Mouse (Mus musculus) layer of hippocampus, adult 9-10 months (tissue): ENCODE results near the gene Col18a1.

ENCODE experiments used
- DNase-seq: peaks from one replicate; pipeline ENCODE4 v3.0.0; 2022; ENCODE audit warnings: low spot score

Gene Col18a1

DNA sequence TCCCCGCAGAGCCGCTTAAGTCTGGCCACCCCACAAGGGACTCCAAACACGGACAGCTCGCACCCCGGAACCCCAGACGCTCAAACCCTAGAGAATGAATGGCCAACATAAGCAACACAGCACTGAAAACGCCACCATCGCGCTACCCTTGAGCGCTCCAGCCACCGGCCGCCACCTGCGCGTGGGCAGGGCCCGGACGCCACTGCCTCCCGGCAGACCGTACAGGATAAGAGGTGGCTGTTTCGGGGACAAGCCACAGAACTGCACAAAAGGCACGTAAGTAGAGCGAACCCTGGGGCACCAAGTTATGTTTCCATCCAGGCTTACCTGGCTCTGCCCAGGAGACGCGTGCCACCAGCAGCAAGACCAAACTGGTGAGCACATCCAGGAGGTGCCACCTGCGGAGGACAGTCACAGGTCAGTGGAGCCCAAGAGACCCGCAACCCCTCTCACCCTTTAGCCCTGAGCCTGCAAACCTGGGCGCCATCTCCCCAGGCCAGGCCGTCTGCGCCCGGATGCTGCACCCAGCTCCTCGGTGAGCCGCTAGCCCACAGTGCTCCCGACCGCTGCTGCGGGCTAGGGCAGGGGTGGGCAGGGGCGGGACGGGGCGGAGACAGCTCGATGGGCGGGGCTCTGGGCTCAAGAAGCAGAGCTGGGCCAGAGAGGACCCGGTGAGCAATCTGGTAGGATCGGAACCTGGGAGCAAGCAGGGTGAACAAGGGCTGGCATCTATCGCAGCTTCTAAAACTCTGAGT is at the start of gene Col18a1:
Gene Col18a1 (minus strand): TSS at position 586 of the 755 bp plus-strand sequence.
- no peak for DNase-seq

DNA sequence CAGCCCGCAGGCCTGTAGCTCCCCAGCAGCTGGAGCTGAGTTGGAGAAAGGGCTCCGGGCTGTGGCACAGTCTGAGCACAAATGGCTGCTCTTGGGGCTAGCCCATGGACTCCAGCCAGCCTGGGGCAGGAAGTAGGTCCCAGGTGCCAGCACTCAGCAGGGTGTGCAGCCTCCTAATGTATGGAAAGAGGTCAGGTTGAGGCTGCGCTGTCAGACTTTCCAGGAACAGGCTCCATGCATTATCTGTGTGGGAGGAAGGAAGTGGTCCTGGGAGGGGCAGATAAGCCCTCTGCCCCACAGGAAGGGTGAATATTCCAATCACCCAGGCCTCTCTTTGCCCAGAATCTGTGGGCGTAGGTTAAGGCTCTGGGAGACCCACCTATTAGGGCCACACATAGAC is 49.3 kb upstream of the Col18a1 start:
- no peak for DNase-seq

DNA sequence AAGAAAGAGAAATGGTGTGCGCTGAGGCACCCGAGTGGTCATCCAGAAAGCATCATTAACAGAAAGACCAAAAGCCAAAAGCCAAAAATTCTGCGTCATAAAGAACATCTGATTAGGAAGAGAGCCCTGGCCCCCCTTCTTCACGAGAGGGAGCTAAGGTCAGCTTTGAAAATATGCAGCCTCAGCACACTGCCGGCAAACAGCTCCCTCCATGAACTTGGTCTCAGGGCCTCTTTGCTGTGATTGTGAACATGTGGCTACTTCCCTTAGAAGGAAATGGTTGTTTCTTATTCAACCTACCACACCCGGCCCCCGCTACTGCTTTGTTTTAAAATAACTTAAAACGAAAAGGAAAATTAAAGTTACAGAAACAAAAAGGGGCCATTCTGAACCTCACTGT is 48.2 kb upstream of the Col18a1 start:
- DNase-seq, result no peak

GRCm38 (mm10) chr10:77213483-77213882 is 47.1 kb upstream of the Col18a1 start:
- no peak for DNase-seq

- DNase-seq, result no peak
Measured at GRCm38 (mm10) chr10:77212354-77213120, 46.2 kb upstream of the Col18a1 start.

DNA sequence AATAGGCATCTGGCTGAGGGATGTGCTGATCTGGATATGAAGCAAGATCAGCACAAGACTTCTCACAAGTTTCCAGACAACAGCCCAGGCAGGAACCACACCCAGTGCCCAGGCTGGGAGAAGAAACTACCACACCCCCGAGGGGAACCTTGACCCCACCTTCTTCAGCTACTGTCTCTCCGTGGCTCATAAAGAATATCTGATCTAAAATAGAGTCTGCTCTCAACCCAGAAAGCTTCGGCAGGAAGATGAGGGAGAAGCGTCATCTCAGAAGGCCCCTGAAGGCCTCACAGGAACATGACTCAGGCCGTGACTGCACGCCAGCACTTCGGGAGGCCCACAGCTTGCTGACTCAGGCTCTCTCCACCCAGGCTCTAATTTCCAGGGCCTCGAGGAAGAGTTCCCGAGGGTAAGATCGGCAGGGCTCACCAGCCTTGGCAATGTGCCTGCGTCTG is 44.8 kb upstream of the Col18a1 start:
- DNase-seq, result no peak

- DNase-seq, result no peak
Measured at GRCm38 (mm10) chr10:77210666-77211065, 44.3 kb upstream of the Col18a1 start.

GRCm38 (mm10) chr10:77209261-77209660 is 42.9 kb upstream of the Col18a1 start:
- DNase-seq, result no peak

DNA sequence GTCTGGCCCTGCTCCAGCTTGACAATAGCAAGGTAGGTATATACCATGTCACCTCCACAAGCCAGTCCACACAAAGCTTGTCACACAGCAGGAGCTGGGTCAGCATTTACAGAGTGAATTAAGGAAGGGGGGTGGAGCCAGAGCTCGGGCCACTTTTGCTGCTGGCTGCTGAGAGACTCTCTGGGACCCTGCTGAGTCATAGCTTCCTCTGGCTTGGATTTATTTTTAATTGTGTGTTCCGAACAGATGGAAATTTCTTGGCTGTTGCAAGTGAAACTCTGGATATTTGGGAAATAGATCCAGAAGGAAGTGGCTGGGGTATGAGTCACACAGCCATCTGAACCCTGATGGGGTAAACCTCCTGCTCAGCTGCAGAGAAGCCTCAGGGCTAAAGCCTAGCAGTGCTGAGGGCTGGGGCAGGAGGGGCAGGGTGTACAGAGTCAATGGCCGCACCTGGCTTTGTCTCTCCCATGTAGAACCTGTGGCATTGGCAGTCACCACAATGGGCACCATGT is 40.3 kb upstream of the Col18a1 start:
- peak; percentile 60 for DNase-seq

DNA sequence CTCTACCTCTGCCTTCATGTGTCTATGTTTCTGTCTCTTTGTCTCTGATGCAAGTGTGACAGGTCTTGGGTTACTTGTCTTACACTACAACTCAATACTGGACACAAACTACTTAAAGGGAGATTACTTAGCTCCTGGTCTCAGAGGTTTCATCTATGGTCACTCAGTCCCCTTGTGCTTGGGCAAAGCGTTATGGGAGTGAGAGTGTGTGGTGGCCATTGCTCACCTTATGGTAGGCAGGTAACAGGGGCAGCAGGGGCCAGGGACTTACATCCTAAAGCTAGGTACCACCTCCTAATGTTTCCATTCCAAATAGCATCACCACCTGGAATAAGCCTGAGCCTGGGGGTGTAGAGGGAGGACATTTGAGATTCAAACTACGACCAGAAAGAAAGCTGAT is 39.8 kb upstream of the Col18a1 start:
- no peak for DNase-seq

- no peak for DNase-seq
Measured at GRCm38 (mm10) chr10:77203960-77204359, 37.6 kb upstream of the Col18a1 start.

GRCm38 (mm10) chr10:77201919-77202318 is 35.6 kb upstream of the Col18a1 start:
- DNase-seq, result no peak

DNA sequence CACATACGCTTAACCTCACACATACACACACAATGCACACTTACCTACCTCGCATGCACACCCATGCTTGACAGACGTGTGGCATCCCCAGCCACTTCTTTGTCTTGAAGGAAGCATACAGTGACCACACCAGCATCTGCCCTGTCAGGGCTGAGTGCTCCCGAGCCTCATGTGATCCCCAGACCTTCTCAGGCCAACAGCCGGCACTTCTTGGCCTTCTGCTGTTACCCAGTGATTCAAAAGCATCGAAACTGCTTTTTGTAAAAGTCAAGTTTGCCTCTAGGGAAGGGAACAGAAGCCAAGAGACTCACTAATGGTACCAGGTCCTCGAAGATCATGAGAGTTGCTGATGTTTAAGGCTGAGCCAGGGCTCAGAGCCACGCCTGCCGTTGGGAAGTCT is 33.9 kb upstream of the Col18a1 start:
- no peak for DNase-seq

DNA sequence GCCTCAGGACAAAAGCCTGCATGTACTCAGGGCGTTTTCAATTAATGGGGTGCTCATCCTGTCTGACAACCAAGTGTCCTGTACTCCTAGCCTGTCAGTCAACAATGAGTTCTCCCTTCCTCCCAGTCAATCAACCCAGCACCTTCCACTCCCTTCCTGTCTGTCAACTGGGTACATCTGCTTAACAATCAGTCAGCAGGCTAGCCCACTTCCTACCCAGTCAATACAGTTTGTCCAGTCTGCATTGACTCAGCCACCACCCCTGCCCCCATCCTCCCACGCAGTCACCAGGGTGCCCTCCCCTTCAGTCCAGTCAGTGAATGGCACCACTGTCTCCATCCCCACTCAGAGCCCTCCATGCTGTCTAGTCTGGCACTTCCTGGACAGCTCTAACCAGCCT is 32.9 kb upstream of the Col18a1 start:
- no peak for DNase-seq

- no peak for DNase-seq
Measured at GRCm38 (mm10) chr10:77197469-77198209, 31.3 kb upstream of the Col18a1 start.

DNA sequence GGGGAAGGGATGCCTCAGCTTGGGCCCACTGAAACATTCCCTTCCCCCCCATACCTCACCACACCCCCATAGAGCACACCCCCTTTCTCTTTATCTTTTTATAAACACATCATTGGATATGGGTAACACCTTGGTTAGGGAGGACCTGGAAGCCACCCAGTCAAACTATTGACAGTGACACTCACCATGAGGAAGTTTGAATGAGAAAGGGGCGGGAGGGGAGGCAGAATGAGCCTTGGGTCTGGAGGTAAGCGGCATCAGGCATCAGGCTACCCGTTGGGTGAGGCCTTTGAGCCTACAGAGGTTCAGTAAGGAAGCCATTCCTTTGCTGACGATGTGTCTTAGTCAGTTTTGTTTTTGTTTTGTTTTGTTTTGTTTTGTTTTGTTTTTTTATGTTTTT is 30.3 kb upstream of the Col18a1 start:
- no peak for DNase-seq

- no peak for DNase-seq
Measured at GRCm38 (mm10) chr10:77196115-77196514, 29.8 kb upstream of the Col18a1 start.

GRCm38 (mm10) chr10:77193495-77193894 is 27.1 kb upstream of the Col18a1 start:
- no peak for DNase-seq

DNA sequence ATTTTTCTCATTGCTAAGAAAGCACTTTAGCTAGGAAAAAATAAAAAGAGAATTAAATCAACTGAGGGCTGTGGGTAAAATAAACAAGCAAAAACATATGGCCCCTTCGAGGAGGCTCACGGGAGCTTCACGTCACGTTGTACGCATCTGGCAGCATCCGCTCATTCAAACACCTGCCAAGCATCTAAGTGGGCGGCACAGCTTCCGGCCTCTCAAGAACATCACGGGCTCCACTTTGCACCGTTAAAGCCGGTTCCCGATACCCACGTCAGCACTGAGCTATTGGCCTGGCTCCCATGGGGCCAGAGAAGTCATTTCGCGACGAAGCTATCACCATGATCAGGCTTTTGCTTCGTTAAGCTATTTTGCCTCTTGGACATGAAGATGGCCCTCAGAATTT is 26.4 kb upstream of the Col18a1 start:
- DNase-seq, result no peak

GRCm38 (mm10) chr10:77190967-77191915 is 24.9 kb upstream of the Col18a1 start:
- no peak for DNase-seq

DNA sequence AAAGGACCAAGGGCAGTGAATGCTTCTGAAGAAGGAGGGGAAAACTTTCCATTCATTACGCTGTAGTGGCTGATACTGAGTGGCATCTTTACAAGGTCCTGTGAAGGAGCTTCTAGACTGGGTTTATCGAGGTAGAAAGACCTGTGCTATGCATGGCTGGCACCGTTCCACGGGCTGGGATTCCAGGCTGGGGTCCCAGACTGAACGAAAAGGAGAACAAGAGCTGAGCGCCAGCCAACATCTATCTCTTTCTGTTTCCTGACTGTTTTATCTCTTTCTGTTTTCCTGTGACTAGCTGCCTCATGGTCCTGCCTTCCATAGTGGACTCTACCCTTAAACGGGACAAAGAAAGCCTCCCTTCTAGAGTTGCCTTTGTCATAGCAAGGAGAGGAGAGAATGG is 21.1 kb upstream of the Col18a1 start:
- DNase-seq, result no peak
